Mouse (Mus musculus): ENCODE results near the gene Zic1. TPM values are rescaled to one million over a fixed set of nuclear protein-coding genes. Genes with fewer than 3 reads are reported as not detected.

The Zic1 gene
- polyA plus RNA-seq, 1 experiment from 2014 or later = not detected

DNA sequence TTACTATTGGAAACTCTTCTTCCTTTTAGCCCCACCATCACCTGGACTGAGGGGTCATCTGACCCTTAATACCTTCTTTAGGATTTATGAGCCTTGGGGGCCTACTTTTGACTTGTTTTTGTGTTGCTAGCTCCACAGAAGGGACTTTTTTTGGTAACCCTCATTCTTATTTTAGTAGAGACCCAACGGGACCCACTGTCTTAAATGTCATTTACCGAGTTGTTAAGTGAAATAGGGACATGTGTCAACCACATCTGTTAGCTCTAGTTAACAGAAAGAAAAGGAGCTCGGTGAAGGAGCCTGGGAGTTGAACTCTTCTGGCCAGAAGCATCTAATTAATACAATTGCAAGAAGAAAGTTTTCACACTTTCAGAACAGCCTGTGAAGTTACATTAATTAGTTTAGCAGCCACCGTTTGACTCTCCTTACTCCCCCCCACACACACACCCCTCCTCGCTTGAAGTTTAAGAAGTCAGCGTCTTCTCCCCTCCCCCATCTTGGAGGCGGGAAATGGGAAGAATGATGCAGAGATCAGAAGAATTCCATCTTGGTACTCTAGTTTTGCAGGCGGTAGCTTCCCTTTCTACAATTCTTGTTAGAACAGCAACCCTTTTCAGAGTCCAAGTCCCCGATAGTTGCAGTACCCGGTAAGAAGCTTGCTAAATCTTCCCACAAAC is 14.3 kb upstream of the Zic1 start:
- H3K36me3 ChIP-seq (ENCODE audit: control insufficient read depth, insufficient read depth, low read length) = no peaks in the 10 kb centered on the region
- H3K9me3 ChIP-seq (ENCODE audit: control insufficient read depth, low read length) = no peaks in the 10 kb centered on the region
- H3K4me1 ChIP-seq (replicated peaks; ENCODE audit: control insufficient read depth, insufficient read depth, low read length) = peaks cover 8% of the 10 kb centered on the region; the same call in 1 of the 2 replicates
- no peak overlapping the region for H3K9ac ChIP-seq (ENCODE audit: low read length)
- no peak overlapping the region for H3K4me2 ChIP-seq (ENCODE audit: low read depth, low read length)
- no peak overlapping the region for H3K27ac ChIP-seq (ENCODE audit: low read length)
- peaks cover 97% of the 10 kb centered on the region for H3K27me3 ChIP-seq (ENCODE audit: control insufficient read depth, insufficient read depth, low read depth, low read length)
- ATAC-seq (ENCODE audit: low read depth) = no peak
- 0% methylated on average over 10 of the region's 10 CpGs for WGBS
- H3K4me3 ChIP-seq (ENCODE audit: low read length) = no peak overlapping the region

DNA sequence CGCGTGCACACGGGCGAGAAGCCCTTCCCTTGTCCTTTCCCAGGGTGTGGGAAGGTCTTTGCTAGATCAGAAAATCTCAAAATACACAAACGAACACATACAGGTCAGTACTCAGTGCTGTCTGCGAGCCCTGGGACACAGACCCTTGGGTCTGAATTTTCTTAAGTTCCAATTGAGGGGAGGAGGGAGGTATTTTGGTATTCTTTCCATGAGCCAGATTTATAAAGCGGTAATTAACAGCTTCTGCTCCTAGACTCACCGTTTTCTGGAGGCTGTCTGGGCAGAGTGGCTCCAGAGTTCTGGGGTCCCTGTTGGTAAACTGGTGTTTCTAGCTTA is 13.7 kb upstream of the Zic1 start:
- no peaks in the 10 kb centered on the region for H3K36me3 ChIP-seq (ENCODE audit: control insufficient read depth, insufficient read depth, low read length)
- WGBS = 0% methylated on average over 8 of the region's 8 CpGs
- no peak overlapping the region for H3K4me2 ChIP-seq (ENCODE audit: low read depth, low read length)
- no peak overlapping the region for H3K27ac ChIP-seq (ENCODE audit: low read length)
- no peak for ATAC-seq (ENCODE audit: low read depth)
- H3K9ac ChIP-seq (ENCODE audit: low read length) = no peak overlapping the region
- no peak overlapping the region for H3K4me3 ChIP-seq (ENCODE audit: low read length)
- H3K27me3 ChIP-seq (ENCODE audit: control insufficient read depth, insufficient read depth, low read depth, low read length) = peaks cover 96% of the 10 kb centered on the region
- H3K9me3 ChIP-seq (ENCODE audit: control insufficient read depth, low read length) = no peaks in the 10 kb centered on the region
- H3K4me1 ChIP-seq (replicated peaks; ENCODE audit: control insufficient read depth, insufficient read depth, low read length) = peaks cover 8% of the 10 kb centered on the region; the same call in 1 of the 2 replicates

DNA sequence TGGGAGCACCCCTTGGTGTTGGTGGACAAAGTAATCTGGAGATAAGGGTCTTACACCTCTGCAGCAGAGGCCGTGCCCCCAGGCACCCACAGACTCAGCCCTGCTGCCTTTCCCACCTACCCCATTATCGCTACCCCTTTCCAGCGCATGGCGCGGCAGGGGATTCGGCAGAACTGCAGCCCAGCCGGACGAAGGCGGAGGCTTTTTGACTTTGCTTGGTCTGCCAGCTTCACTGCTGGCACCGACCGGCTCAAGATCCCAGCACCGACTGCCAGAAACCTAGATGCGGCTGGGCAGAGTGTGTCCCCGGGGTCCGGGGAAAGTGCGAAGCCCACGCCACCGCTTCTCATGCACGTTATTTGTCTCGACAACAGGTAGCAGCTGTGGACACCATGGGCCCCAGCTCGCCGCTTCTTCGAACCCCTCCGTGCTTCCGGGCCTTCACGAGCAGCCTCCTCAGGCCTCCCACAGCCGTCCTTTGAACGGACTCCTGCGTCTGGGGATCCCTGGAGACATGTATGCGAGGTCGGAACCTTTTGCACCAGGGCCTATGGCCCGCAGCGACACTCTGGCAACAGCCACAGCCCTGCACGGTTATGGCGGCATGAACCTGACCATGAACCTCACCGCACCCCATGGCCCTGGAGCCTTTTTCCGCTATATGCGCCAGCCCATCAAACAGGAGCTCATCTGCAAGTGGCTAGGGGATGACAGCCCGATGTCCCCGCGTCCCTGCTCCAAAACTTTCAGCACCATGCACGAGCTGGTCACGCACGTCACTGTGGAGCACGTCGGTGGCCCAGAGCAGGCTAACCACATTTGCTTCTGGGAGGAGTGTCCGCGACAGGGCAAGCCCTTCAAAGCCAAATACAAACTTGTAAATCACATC is 13.0 kb upstream of the Zic1 start:
- no peak for ATAC-seq (ENCODE audit: low read depth)
- Histone ChIP-seq H3K36me3 (ENCODE audit: control insufficient read depth, insufficient read depth, low read length) (no peaks in the 10 kb centered on the region), H3K27me3 (ENCODE audit: control insufficient read depth, insufficient read depth, low read depth, low read length) (peaks cover 96% of the 10 kb centered on the region), H3K9ac (ENCODE audit: low read length) (no peak overlapping the region), H3K27ac (ENCODE audit: low read length) (no peak overlapping the region), H3K4me2 (ENCODE audit: low read depth, low read length) (no peak overlapping the region), H3K4me1 (replicated peaks; ENCODE audit: control insufficient read depth, insufficient read depth, low read length) (peaks cover 8% of the 10 kb centered on the region; the same call in 1 of the 2 replicates), H3K4me3 (ENCODE audit: low read length) (no peak overlapping the region), H3K9me3 (ENCODE audit: control insufficient read depth, low read length) (no peaks in the 10 kb centered on the region)
- WGBS = under 1% methylated on average over 48 of the region's 48 CpGs

DNA sequence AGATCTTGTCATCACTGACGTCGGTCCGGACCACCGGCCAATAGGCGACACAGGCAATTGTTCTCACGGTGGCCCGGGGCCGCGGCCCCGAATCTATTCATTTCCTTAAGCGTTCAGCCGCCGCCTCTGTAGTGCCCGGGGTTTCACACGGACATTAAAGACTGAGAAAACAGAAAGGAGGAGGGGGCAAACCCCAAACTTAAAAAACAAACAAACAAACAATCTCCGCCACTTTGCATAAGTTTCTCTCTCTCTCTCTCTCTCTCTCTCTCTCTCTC is 12.2 kb upstream of the Zic1 start:
- ATAC-seq (ENCODE audit: low read depth) = no peak
- under 1% methylated on average over 16 of the region's 16 CpGs for WGBS
- Histone ChIP-seq H3K9ac (ENCODE audit: low read length) (no peak overlapping the region), H3K4me3 (ENCODE audit: low read length) (no peak overlapping the region), H3K4me2 (ENCODE audit: low read depth, low read length) (no peak overlapping the region), H3K36me3 (ENCODE audit: control insufficient read depth, insufficient read depth, low read length) (no peaks in the 10 kb centered on the region), H3K27ac (ENCODE audit: low read length) (no peak overlapping the region), H3K27me3 (ENCODE audit: control insufficient read depth, insufficient read depth, low read depth, low read length) (peaks cover 91% of the 10 kb centered on the region), H3K9me3 (ENCODE audit: control insufficient read depth, low read length) (no peaks in the 10 kb centered on the region), H3K4me1 (replicated peaks; ENCODE audit: control insufficient read depth, insufficient read depth, low read length) (peaks cover 8% of the 10 kb centered on the region; the same call in 1 of the 2 replicates)

DNA sequence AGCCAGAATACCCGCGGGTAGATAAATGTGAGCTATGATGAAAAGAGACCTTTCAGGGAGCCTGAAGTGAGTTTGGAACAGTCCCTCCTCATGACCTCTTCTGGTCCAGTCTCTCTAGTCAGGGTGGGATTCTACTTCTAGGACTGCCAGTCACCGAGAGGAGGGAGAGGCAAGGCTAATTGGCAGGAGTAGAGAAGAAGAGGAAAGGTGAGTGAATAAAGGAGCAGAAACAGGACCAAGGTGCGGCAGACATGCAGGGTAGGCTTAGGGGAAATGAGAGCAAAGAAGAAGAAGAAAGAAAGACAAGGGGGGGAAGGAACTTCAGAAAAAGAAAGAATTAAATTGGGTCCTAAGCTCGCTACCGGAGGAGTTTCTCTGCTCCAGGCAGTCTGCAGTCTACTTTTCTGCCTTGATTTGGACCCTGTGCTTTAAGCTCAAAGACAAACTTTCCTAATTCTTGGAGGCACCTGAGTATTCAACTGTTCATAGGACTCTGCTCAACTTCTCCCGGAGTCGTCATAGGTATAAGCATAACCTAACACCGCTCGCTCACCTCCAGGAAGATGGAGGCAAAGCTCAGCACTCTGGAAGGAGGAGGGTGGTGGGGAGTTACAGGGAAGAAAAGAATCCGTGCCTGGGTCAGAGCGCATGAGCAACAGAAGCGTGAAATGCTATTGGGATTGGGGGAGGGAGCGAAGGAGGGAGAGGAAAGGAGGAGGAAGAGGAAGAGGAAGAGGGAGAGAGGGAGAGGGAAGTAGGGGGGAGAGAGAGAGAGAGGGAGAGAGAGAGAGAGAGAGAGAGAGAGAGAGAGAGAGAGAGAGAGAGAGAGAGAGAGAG is 11.6 kb upstream of the Zic1 start:
- no peaks in the 10 kb centered on the region for H3K9me3 ChIP-seq (ENCODE audit: control insufficient read depth, low read length)
- peaks cover 8% of the 10 kb centered on the region; the same call in 1 of the 2 replicates for H3K4me1 ChIP-seq (replicated peaks; ENCODE audit: control insufficient read depth, insufficient read depth, low read length)
- peaks cover 91% of the 10 kb centered on the region for H3K27me3 ChIP-seq (ENCODE audit: control insufficient read depth, insufficient read depth, low read depth, low read length)
- 5% methylated on average over 14 of the region's 14 CpGs for WGBS
- H3K9ac ChIP-seq (ENCODE audit: low read length) = no peak overlapping the region
- H3K27ac ChIP-seq (ENCODE audit: low read length) = no peak overlapping the region
- no peak for ATAC-seq (ENCODE audit: low read depth)
- no peak overlapping the region for H3K4me3 ChIP-seq (ENCODE audit: low read length)
- H3K4me2 ChIP-seq (ENCODE audit: low read depth, low read length) = no peak overlapping the region
- H3K36me3 ChIP-seq (ENCODE audit: control insufficient read depth, insufficient read depth, low read length) = no peaks in the 10 kb centered on the region

DNA sequence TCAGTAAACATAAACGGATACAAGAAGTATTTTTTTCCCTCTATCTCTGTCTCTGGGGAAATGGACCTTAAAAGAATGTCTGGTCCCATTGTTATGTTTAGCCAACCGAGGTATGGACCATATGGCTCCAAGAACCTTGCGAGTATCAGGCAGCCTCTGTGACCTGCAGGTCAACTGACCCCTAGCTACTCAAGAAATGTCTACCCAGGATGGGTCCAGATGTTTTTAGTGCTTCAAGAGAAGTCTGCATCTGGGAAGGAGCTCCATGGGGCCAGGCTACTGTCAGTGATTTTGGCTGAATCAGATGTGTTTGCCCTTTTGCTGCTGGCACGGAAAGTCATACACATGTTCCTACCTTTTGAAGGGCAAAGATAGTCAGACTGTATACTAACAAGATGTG is 9.1 kb upstream of the Zic1 start:
- no peak overlapping the region for H3K4me3 ChIP-seq (ENCODE audit: low read length)
- no peak overlapping the region for H3K27ac ChIP-seq (ENCODE audit: low read length)
- H3K36me3 ChIP-seq (ENCODE audit: control insufficient read depth, insufficient read depth, low read length) = no peaks in the 10 kb centered on the region
- 8% methylated on average over 4 of the region's 4 CpGs for WGBS
- no peak for ATAC-seq (ENCODE audit: low read depth)
- H3K4me2 ChIP-seq (ENCODE audit: low read depth, low read length) = no peak overlapping the region
- H3K4me1 ChIP-seq (replicated peaks; ENCODE audit: control insufficient read depth, insufficient read depth, low read length) = no peaks in the 10 kb centered on the region
- peaks cover 92% of the 10 kb centered on the region for H3K27me3 ChIP-seq (ENCODE audit: control insufficient read depth, insufficient read depth, low read depth, low read length)
- no peak overlapping the region for H3K9ac ChIP-seq (ENCODE audit: low read length)
- H3K9me3 ChIP-seq (ENCODE audit: control insufficient read depth, low read length) = no peaks in the 10 kb centered on the region

DNA sequence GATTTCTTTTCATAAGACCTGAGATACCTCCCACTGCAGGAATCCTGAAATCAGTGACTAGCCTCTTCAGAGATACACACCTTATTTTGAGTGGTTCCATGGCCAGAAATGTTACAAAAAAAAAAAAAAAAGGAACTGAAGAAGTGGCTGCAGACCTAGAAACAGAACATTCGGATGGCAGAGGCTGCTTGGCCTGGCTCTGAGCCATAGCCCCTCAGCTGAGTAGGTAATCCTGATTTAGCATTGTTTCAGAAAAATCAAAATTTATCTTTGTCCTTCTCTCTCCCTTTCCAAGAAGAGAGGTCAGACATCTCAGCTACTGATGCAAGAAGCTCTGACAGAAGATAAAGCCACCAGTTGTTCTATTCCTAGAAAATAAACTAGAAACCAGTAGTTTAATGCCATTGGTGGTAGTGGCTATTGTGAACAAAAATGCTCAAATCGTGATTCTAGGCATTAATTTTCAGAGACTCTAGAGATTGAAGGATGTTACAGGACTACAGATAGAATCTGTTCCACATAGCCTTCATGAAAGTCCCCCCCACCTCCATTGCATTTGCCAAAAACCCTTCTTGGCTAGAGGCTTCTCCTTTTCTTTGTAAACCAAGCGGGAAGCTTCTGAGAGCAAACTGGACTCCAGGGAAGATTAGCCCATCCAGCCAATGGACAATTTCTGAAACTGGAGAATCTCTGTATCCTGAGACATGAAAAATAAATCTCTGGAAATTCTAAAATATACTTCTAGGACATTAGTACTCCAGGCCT is 8.4 kb upstream of the Zic1 start:
- Histone ChIP-seq H3K27ac (ENCODE audit: low read length) (no peak overlapping the region), H3K27me3 (ENCODE audit: control insufficient read depth, insufficient read depth, low read depth, low read length) (peaks cover 92% of the 10 kb centered on the region), H3K4me3 (ENCODE audit: low read length) (no peak overlapping the region), H3K36me3 (ENCODE audit: control insufficient read depth, insufficient read depth, low read length) (no peaks in the 10 kb centered on the region), H3K4me2 (ENCODE audit: low read depth, low read length) (no peak overlapping the region), H3K9me3 (ENCODE audit: control insufficient read depth, low read length) (no peaks in the 10 kb centered on the region), H3K9ac (ENCODE audit: low read length) (no peak overlapping the region), H3K4me1 (replicated peaks; ENCODE audit: control insufficient read depth, insufficient read depth, low read length) (no peaks in the 10 kb centered on the region)
- ATAC-seq (ENCODE audit: low read depth) = no peak
- 26% methylated on average over 3 of the region's 3 CpGs for WGBS

DNA sequence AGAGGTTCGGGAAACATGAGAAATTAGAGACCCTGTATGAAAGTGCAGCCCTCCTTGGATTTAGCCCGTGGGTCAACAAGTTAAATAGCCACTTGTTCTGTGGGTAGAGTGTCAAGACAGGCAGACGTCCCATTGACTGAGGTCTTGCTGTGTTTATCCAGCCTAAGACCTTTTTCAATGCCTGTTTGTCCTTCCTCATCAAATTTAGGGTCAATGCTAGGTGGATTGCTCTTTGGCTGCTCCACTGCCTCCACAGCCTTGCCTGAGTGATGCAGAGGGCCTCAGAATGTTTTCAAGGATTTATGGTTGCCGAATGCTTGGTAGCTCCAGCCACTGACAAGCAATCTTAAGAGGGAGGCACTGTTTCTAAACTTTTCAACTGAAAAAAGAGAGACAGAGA is 6.0 kb upstream of the Zic1 start:
- no peaks in the 10 kb centered on the region for H3K4me1 ChIP-seq (replicated peaks; ENCODE audit: control insufficient read depth, insufficient read depth, low read length)
- H3K9ac ChIP-seq (ENCODE audit: low read length) = no peak overlapping the region
- no peak overlapping the region for H3K4me2 ChIP-seq (ENCODE audit: low read depth, low read length)
- no peak overlapping the region for H3K27ac ChIP-seq (ENCODE audit: low read length)
- H3K36me3 ChIP-seq (ENCODE audit: control insufficient read depth, insufficient read depth, low read length) = no peaks in the 10 kb centered on the region
- no peak for ATAC-seq (ENCODE audit: low read depth)
- 10% methylated on average over 4 of the region's 4 CpGs for WGBS
- no peaks in the 10 kb centered on the region for H3K9me3 ChIP-seq (ENCODE audit: control insufficient read depth, low read length)
- no peak overlapping the region for H3K4me3 ChIP-seq (ENCODE audit: low read length)
- peaks cover 91% of the 10 kb centered on the region for H3K27me3 ChIP-seq (ENCODE audit: control insufficient read depth, insufficient read depth, low read depth, low read length)

All from lung, embryonic 16.5 days (tissue).